ENCODE assay signal across 11 mouse cellular contexts in genomic region chr4:131781023-131781422, GRCm38 (mm10). TPM values are rescaled to one million over a fixed set of nuclear protein-coding genes. Genes with fewer than 3 reads are reported as not detected.
DNase-seq lines count a peak whose midpoint lies in the region; ATAC-seq lines count a peak whose summit lies in the region.
"Had no signal": no experiment of that assay in that cellular context is flagged by ENCODE, and none has a peak within 500 bp of the region (broad histone marks: within the 10 kb centered on the region; RNA-seq: fewer than 3 reads in every experiment).

No protein-coding gene starts in this region.

- peak; percentile 14 for DNase-seq in embryo, embryonic 10.5 days (ENCODE audit: low spot score)
- no peak for DNase-seq in embryo, embryonic 10 days (ENCODE audit: low spot score)
- DNase-seq in kidney, adult 9 months, result peak; percentile 42
- peak; percentile 50 for DNase-seq in 3T3-L1 (ENCODE audit: low read depth, low spot score)
- no peak for DNase-seq in thymus, postnatal 0 days (ENCODE audit: low spot score)

- no peak overlapping the region for H3K4me3 ChIP-seq in kidney, embryonic 16.5 days (ENCODE audit: low read length)
- H3K4me3 ChIP-seq in embryonic facial prominence, embryonic 13.5 days, result no peak overlapping the region
- H3K4me3 ChIP-seq: embryonic facial prominence, embryonic 15.5 days; heart, embryonic 13.5 days; limb, embryonic 12.5 days had no signal

- no peak overlapping the region for H3K27ac ChIP-seq in kidney, embryonic 16.5 days (ENCODE audit: low read length)
- H3K27ac ChIP-seq in embryonic facial prominence, embryonic 13.5 days, result 0 out of 2 replicates have a peak overlapping the region, but pooled peaks have one; percentile 40
- H3K27ac ChIP-seq: embryonic facial prominence, embryonic 15.5 days; heart, embryonic 13.5 days; limb, embryonic 12.5 days had no signal

- H3K9me3 ChIP-seq in kidney, embryonic 16.5 days (ENCODE audit: low read length), result no peaks in the 10 kb centered on the region
- H3K9me3 ChIP-seq in embryonic facial prominence, embryonic 13.5 days, result no peaks in the 10 kb centered on the region
- H3K9me3 ChIP-seq: embryonic facial prominence, embryonic 15.5 days; heart, embryonic 13.5 days; limb, embryonic 12.5 days had no signal

- H3K4me1 ChIP-seq in kidney, embryonic 16.5 days (ENCODE audit: insufficient read depth, low read length), result peaks cover 12% of the 10 kb centered on the region
- peaks cover 24% of the 10 kb centered on the region for H3K4me1 ChIP-seq in embryonic facial prominence, embryonic 13.5 days

- H3K4me2 ChIP-seq in kidney, embryonic 16.5 days (replicated peaks; ENCODE audit: low read depth, low read length), result no peak overlapping the region
- no peak overlapping the region for H3K4me2 ChIP-seq in embryonic facial prominence, embryonic 13.5 days
- H3K4me2 ChIP-seq: embryonic facial prominence, embryonic 15.5 days; heart, embryonic 13.5 days; limb, embryonic 12.5 days had no signal

- no peaks in the 10 kb centered on the region for H3K27me3 ChIP-seq in kidney, embryonic 16.5 days (ENCODE audit: insufficient read depth, low read length)
- no peaks in the 10 kb centered on the region for H3K27me3 ChIP-seq in embryonic facial prominence, embryonic 13.5 days
- H3K27me3 ChIP-seq: embryonic facial prominence, embryonic 15.5 days; limb, embryonic 12.5 days had no signal

- WGBS in kidney, embryonic 16.5 days, result 32% methylated on average over 3 of the region's 3 CpGs
- 35% methylated on average over 3 of the region's 3 CpGs for WGBS in embryonic facial prominence, embryonic 13.5 days

- H3K36me3 ChIP-seq in kidney, embryonic 16.5 days (ENCODE audit: insufficient read depth, low read length), result no peaks in the 10 kb centered on the region
- H3K36me3 ChIP-seq in embryonic facial prominence, embryonic 13.5 days, result no peaks in the 10 kb centered on the region; the same call in 1 of the 2 replicates
- H3K36me3 ChIP-seq: embryonic facial prominence, embryonic 15.5 days; heart, embryonic 13.5 days; limb, embryonic 12.5 days had no signal

- no peak overlapping the region for H3K9ac ChIP-seq in kidney, embryonic 16.5 days (replicated peaks; ENCODE audit: low read length)
- H3K9ac ChIP-seq in embryonic facial prominence, embryonic 13.5 days, result no peak overlapping the region
- H3K9ac ChIP-seq: embryonic facial prominence, embryonic 15.5 days; heart, embryonic 13.5 days; limb, embryonic 12.5 days had no signal

- no peak for ATAC-seq in kidney, embryonic 16.5 days (ENCODE audit: low FRiP score, low TSS enrichment)
- ATAC-seq in embryonic facial prominence, embryonic 13.5 days (ENCODE audit: insufficient number of reproducible peaks, insufficient read depth, low FRiP score, low TSS enrichment, low read depth), result no peak
- no peak for ATAC-seq in inflammation-experienced regulatory T-cells, adult 6 months

RNA-seq across cellular contexts. Expression of gene Ptpru, which starts 57.1 kb away (rescaled TPM):
- 33.5 and 37.0 TPM in 2 replicates for polyA plus RNA-seq in kidney, embryonic 16.5 days (2015; fragmentation: Nextera tagmentation; extraction: Ambion mirVana)
- 30.0 and 34.3 TPM in 2 replicates for polyA plus RNA-seq in embryonic facial prominence, embryonic 13.5 days (2015; fragmentation: Nextera tagmentation; extraction: Ambion mirVana)
- polyA plus RNA-seq in thymus, postnatal 0 days (2015; fragmentation: Nextera tagmentation; extraction: Ambion mirVana), result 0.27 and 0.74 TPM in 2 replicates
- not detected for polyA plus RNA-seq in inflammation-experienced regulatory T-cells, adult 6 months (2017; shearing (Covaris generic))

Comparison
In these comparisons a context has a peak if more than half of its experiments do, and no peak if none do; other contexts are left out.
1. DNase-seq: peak in embryo, embryonic 10.5 days (single experiment), kidney, adult 9 months (single experiment) and 3T3-L1 (single experiment); none in embryo, embryonic 10 days (single experiment) and thymus, postnatal 0 days (single experiment).
2. RNA of gene Ptpru, which starts 57.1 kb away (polyA plus RNA-seq): 33.5 to 37.0 TPM in kidney, embryonic 16.5 days and 30.0 to 34.3 TPM in embryonic facial prominence, embryonic 13.5 days; 0.27 to 0.74 TPM in thymus, postnatal 0 days and not detected in inflammation-experienced regulatory T-cells, adult 6 months; every median in the first group is over 10 times any median in the second.